Mouse (Mus musculus): ENCODE results near the gene Tmem260.
"Not testable (repeated sequence)": the region's sequence is repeated elsewhere in the genome, so short reads cannot be mapped to it uniquely, and the experiment has no call there.

Tmem260 gene

GRCm38 (mm10) chr14:48445984-48446683 lies at the start of gene Tmem260:
Tmem260 (plus strand) TSS chr14:48446124.
- DNase-seq (ENCODE audit: low read depth, low spot score) = peak; percentile 96

DNA sequence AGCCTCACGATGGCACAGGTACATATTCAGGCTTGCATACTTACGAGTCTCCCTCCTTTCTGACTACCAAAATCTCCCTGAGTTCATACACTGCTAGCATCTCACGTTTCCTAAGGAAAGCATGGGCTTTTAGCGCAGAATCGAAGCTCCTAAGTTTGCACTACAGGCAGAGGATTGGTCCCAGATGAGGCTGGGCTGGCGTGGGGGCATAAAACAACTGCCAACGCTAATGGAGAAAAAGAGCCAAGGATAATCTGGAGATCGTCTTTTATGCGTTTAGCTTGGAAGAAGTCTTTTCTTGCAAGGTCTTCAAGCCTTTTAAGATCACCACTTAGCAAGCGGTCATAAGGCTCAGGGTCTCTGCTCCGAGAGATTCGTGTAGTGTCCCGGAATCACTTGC lies 39.8 kb upstream of the Tmem260 start:
- DNase-seq (ENCODE audit: low read depth, low spot score) = no peak

DNA sequence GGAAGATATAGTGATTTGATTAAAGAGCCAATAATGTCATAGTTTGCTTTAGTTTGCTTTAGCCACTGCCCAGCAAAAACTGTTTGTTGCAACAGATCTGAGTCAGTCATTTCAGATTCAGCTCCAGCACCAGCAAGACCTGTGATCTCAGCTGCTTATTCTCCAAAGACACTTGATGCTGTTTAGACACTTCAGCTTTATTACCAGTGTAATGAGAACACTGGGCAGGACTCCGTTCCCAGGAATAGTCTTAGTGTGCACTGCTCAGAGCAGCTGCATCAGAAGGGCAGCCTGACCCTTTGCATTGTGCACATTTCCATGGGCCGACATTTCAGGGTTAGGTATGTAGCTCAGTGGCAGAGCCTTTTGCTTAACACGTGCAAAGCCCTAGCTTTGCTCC lies 28.9 kb upstream of the Tmem260 start:
- DNase-seq (ENCODE audit: low read depth, low spot score) = no peak

DNA sequence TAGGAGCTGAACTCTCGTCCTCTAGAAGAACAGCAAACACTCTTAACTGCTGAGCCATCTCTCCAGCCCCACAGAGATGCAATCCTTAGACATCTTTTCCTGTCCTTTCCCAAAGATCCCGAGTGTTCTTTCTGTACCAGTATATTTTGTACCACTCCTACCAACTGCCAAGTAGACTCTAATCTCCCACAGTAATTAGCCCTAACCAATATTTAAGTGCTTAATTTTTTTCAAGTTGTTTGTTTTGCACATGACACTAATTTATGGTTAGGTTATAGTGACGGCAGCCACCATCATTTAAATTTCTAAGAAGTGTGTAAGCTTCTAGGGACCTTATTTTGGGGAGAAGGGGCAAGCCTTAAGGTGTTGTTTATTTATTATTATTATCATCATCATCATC lies 27.7 kb upstream of the Tmem260 start:
- no peak for DNase-seq (ENCODE audit: low read depth, low spot score)

DNA sequence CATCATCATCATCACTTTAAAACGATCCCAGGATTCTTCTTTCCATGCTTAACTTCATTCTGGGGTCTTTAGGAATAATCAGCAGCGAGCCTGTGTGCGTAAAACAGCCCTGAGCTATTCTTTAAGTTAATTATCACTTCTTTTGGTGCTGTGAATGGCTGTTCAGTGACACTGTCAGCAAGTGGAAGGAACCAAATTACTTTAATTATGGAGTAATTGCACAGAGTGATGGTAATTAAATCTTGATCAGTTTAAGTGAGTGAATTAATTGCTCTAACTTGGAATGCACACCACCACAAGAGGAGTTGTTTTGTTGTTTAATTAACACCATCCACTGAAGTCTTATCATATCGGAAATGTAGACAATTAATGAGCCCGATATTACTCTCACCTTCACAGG lies 27.3 kb upstream of the Tmem260 start:
- DNase-seq (ENCODE audit: low read depth, low spot score) = no peak

GRCm38 (mm10) chr14:48421476-48421875 lies 24.4 kb upstream of the Tmem260 start:
- no peak for DNase-seq (ENCODE audit: low read depth, low spot score)

- DNase-seq (ENCODE audit: low read depth, low spot score) = peak; percentile 84
Measured at GRCm38 (mm10) chr14:48421996-48422395, 23.9 kb upstream of the Tmem260 start.

GRCm38 (mm10) chr14:48422436-48422835 lies 23.5 kb upstream of the Tmem260 start:
- no peak for DNase-seq (ENCODE audit: low read depth, low spot score)

GRCm38 (mm10) chr14:48422901-48423300 lies 23.0 kb upstream of the Tmem260 start:
- peak; percentile 40 for DNase-seq (ENCODE audit: low read depth, low spot score)

DNA sequence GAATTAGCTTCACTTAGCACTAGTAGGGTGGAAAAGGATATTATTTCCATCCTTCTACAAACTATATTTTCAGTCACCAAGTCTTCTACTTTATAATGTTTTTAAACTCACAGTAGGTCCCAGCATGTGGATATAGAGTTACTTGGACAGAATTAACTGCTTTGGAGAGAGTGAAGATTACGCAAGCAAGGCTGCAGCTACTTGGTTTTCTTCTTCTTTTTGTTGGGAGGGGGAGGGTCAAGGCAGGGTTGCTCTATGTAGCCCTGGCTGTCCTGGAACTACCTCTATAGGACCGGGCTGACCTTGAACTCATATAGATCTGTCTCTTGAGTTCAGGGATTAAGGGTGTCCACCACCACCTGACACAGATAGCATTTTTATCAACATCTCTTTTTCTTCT lies 13.9 kb upstream of the Tmem260 start:
- no peak for DNase-seq (ENCODE audit: low read depth, low spot score)

GRCm38 (mm10) chr14:48443796-48444195 lies 2.1 kb upstream of the Tmem260 start:
- peak; percentile 69 for DNase-seq (ENCODE audit: low read depth, low spot score)

DNA sequence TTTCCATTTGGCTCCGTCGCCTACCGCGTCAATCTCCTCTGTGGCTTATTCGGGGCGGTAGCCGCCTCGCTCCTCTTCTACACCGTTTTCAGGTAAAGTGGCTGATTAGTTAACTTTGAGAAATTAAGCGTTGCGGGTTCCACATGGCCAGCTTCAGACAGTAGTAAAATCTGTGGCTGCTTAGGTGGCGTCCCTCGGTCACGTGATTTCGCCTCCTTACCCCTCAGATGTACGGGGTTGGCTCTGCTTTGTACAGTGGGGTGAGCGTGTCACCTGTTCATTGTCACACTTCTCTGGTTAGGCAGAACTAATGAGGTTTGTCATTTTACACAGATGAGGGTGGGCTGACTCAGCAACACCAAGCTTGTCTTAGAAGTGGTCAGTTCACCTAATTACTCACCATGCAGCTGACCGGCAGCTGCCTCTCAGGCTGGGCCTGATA lies 6.1 kb downstream of the Tmem260 start:
- no peak for DNase-seq (ENCODE audit: low read depth, low spot score)

DNA sequence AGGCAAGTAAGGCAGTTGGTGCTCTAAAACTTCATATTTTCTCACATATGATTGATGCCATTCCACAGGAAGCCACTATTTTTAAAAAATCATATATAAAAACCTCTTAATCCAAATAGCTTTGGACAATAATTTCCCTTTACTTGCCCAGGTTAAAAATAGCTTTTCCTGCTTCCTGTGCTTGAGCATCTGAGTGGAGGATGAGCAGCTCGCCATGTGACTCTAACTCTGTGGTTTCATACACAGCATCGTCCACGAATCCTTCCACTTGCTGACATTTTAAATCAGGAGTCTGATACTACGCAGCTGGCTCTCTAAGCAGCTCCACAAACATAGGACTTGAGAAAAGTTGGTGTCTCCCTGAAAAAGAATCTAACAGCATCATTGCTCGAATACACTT lies 7.5 kb downstream of the Tmem260 start:
- no peak for DNase-seq (ENCODE audit: low read depth, low spot score)

- no peak for DNase-seq (ENCODE audit: low read depth, low spot score)
Measured at GRCm38 (mm10) chr14:48456305-48457092, 10.6 kb downstream of the Tmem260 start.

GRCm38 (mm10) chr14:48457288-48457938 lies 11.5 kb downstream of the Tmem260 start:
- DNase-seq (ENCODE audit: low read depth, low spot score) = no peak

DNA sequence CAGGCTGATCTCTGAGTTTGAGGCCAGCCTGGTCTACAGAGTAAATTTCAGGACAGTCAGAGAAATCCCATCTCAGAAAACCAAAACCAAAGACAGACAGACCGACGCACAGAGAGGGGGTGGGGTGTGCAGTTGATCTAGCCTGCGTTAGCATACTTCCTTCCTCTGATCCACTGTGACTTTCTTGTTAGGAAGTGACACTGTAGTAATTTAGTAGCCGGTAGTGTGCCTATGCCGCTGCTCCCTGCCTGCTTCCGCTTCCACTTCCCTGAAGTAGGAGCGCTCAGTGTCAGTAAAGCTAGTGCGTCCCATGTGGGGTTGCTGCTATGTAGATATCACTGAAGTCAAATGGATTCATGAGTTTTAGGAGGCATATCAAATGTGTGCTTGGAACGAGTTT lies 13.0 kb downstream of the Tmem260 start:
- DNase-seq (ENCODE audit: low read depth, low spot score) = no peak

DNA sequence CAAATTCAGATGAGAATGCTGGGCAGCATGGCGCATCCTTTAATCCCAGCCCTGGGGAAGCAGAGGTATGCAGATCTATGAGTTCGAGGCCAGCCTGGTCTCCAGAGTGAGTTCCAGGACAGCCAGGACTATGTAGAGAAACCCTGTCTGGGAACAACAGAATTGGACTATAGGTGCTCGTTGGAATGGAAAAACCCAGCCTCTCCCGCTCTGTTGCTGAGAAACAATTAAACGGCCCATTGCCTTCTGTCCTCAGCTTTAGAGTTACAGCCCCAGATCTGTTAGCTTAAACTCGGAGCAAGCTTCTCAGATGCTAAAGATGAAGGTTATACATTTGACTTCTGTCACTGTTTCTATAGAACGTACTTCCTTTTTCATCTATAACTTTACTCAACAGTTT lies 22.4 kb downstream of the Tmem260 start:
- DNase-seq (ENCODE audit: low read depth, low spot score) = no peak

DNA sequence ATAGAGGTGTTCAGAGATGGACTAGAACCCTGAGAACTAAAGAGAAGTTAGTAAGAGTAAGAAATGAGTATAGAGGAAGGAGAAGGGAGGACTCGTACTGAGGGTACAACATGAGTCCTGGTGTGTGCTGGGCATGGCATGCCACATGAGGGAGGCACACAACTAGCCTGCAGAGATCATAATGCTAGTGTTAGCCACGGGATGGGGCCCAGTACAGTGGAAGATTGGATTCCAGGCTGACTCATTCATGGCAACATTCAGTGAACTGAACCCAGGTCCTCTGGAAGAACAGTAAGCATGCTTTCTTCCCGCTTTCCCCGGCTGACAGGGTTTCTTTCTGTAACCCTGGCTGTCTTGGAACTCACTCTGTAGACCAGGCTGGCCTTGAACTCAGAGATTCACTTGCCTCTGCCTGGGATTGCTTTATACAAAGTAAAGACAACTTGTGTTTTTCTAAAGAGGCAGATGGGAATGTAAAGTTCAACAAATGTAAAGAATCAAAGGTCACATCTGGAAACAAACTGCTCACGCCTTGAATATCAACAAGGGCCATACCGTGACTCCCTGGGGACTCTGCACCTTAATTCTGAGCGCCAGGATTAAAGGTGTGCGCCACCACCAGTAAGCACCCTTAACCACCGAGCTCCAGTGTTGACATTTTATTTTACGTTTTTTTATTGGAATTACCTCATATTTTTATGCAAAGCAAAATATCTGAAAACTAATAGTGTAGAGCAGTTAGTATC lies 25.0 kb downstream of the Tmem260 start:
- DNase-seq (ENCODE audit: low read depth, low spot score) = no peak

- DNase-seq (ENCODE audit: low read depth, low spot score) = no peak
Measured at GRCm38 (mm10) chr14:48472179-48472578, 26.3 kb downstream of the Tmem260 start.

- DNase-seq (ENCODE audit: low read depth, low spot score) = no peak
Measured at GRCm38 (mm10) chr14:48475370-48475769, 29.4 kb downstream of the Tmem260 start.

DNA sequence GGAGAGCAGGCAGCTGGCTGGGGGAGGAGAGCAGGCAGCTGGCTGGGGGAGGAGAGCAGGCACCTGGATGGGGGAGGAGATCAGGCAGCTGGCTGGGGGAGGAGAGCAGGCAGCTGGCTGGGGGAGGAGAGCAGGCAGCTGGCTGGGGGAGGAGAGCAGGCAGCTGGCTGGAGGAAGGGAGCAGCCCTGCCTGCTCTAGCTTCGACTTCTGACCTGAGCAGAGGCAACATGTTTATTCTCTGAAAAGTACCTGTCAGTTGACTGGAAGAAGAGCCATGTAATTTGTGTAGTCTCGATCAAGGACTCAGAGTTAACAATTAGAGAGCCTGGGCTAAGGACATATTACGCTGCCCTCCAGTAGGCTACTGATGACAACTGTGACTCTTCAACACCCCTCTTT lies 29.9 kb downstream of the Tmem260 start:
- not testable (repeated sequence) for DNase-seq (ENCODE audit: low read depth, low spot score)

DNA sequence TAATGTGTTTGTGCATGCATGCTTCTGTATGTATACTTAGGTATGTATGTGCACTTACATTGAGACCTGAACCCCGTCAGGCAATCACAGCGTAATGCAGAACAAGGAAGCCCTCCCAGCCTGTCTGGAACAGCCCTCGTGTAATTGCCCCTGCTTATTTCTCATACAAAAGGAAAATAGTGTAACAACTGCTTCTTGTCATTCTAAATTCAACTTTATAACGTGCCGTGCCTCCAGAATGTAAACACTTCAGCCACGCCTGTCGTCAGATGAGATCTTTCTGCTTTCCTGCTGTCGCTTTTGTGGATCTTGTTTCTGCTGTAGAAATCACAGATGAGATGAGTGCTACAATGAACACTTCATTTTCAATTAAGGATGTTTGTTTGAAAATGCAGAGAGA lies 30.4 kb downstream of the Tmem260 start:
- no peak for DNase-seq (ENCODE audit: low read depth, low spot score)
